Mouse (Mus musculus) lung, adult 2 months (tissue): Measurements from ENCODE around the gene Jph3. TPM values are rescaled to one million over a fixed set of nuclear protein-coding genes. Genes with fewer than 3 reads are reported as not detected.

Experiments used
- DNase-seq: peaks from one replicate; pipeline ENCODE4 v3.0.0; 2022
- H3K4me1 ChIP-seq: fragments of 200-500 bp; 2 replicates; pipeline ENCODE4 v1.6.1; 2011; ENCODE audit warnings: low read length; ENCODE audit not compliant: control insufficient read depth, insufficient read depth
- H3K4me3 ChIP-seq: fragments of 200-500 bp; replicated peaks from 2 replicates; pipeline ENCODE3; 2011; ENCODE audit warnings: low read depth, mild to moderate bottlenecking, control low read depth, low read length; ENCODE audit errors: extremely low read depth
- CTCF ChIP-seq: fragments of 200-500 bp; IDR thresholded peaks from 2 replicates; pipeline ENCODE4 v1.5.1; 2011; ENCODE audit warnings: mild to moderate bottlenecking, low read length, control low read depth; ENCODE audit not compliant: insufficient read depth
- POLR2A ChIP-seq: fragments of 200-500 bp; IDR thresholded peaks from 2 replicates; pipeline ENCODE4 v1.6.1; 2011; ENCODE audit warnings: low read depth, mild to moderate bottlenecking, control low read depth, low read length, borderline replicate concordance; ENCODE audit errors: extremely low read depth
- WGBS: fragments of 180-500 bp; shearing (Covaris S2); methylation state at CpG from one replicate; pipeline ENCODE4 v1.1.7; 2018; 5-methylcytosine and 5-hydroxymethylcytosine counted together
- polyA plus RNA-seq: library from polyadenylated mRNA; depleted of rRNA; stranded (reverse); fragments of >200 nt; gene quantifications from 2 replicates; pipeline ENCODE4 v1.2.3, GENCODE M21; 2012

Gene Jph3
- polyA plus RNA-seq, 1 experiment: 0.06 TPM

DNA sequence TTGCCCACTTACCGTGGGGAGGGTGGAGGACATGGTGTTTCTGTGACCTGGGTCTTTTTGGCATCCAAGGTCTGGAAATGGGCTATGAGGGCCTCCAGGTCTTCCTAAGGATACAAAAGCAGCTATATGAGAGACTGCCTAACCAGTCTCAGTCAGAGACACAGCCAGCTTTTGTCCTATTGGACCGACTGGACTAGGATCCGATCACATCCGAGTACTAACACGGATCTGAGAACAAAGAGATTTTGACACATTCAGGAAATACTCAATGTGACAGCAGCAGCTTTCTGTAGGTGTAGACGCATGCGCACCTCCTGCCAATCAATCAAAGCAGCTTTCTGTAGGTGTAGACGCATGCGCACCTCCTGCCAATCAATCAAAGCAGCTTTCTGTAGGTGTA is 92.3 kb downstream of the Jph3 start:
- H3K4me1 ChIP-seq: no peaks in the 10 kb centered on the region
- TF ChIP-seq CTCF (no peak), POLR2A (no peak)
- DNase-seq: no peak
- 77% methylated on average over 9 of the region's 9 CpGs for WGBS
- H3K4me3 ChIP-seq: no peak overlapping the region

- Histone ChIP-seq H3K4me3 (no peak overlapping the region), H3K4me1 (no peaks in the 10 kb centered on the region)
- DNase-seq: no peak
- WGBS: 86% methylated on average over 5 of the region's 5 CpGs
- no peak for TF ChIP-seq POLR2A
- TF ChIP-seq CTCF: no peak
Measured at GRCm38 (mm10) chr8:121827726-121828125, 98.3 kb downstream of the Jph3 start.

DNA sequence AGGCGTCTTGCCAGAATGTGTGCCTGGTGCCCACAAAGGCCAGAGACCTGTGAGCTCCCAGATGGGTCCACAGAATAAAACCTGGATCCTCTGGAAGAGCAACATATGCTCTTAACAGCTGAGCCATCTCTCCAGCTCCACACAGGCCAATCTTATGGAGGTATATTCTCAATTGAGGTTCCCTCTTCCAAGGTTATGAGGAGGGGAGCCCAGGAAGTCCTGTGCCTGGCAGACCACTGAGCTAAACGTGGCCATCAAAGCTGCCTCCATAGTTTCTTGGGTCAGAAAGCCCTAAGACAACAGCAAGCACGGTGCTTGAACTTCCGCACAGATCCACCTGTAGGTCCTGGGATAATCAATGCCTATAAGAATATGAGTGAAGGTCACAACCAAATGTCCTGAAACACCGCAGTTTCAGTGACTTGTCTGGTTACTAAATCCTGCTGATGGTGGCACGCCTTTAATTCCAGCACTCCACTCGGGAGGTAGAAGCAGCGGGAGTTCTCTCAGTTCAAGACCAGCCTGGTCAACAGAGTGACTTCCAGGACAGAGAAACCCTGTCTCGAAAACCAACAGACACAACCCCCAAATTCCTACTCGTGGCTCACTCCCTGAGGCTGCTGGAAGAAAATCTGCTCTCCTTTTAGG is 99.1 kb downstream of the Jph3 start:
- Histone ChIP-seq H3K4me3 (peak overlapping the region; percentile 83), H3K4me1 (no peaks in the 10 kb centered on the region)
- no peak for DNase-seq
- no peak for TF ChIP-seq POLR2A
- no peak for TF ChIP-seq CTCF
- 28% methylated on average over 10 of the region's 10 CpGs for WGBS

DNA sequence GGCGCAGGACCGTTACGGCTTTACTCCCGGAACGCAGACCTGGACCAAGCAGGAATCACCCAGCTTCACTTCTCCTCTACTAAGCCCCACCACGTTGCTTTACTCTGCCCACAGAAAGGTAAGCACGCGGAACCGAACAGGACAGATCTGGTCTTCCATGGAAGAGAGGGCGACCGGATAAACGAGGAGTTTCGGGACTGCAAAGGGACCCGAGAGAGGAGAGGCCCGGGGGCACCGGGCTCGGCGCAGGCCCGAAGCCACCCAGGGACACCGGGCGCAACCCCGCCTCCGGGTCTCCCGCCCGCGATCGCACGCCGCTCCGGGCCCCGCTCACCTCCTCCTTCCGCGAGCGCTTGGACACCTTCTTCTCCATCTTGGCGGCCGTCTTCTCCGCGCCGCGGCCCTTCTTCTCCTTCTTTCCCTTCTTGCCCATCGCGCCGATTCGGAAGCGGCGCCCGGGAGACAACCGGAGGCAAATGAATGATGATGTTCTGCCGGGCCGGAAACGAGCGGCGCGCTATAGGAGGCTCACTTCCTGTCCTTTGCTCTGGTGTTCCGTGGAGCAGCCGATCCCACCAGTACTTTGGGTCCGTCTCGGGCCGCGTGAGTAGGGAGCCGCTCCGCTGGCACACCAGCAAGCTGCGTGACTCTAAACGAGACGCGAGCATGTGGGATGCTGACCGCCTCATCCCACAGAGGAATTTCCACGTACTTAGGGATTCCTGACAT is 99.8 kb downstream of the Jph3 start, which contains the start of gene Klhdc4:
Gene Klhdc4 (minus strand): TSS at position 522 of the 729 bp plus-strand sequence.
- WGBS: under 1% methylated on average over 68 of the region's 68 CpGs
- Histone ChIP-seq H3K4me3 (peak within 1 kb of the TSS; percentile 83), H3K4me1 (no peaks in the 10 kb centered on the region)
- TF ChIP-seq POLR2A (peak; percentile 70; the same call in 1 of the 2 replicates), CTCF (no peak)
- peak; percentile 87 for DNase-seq

DNA sequence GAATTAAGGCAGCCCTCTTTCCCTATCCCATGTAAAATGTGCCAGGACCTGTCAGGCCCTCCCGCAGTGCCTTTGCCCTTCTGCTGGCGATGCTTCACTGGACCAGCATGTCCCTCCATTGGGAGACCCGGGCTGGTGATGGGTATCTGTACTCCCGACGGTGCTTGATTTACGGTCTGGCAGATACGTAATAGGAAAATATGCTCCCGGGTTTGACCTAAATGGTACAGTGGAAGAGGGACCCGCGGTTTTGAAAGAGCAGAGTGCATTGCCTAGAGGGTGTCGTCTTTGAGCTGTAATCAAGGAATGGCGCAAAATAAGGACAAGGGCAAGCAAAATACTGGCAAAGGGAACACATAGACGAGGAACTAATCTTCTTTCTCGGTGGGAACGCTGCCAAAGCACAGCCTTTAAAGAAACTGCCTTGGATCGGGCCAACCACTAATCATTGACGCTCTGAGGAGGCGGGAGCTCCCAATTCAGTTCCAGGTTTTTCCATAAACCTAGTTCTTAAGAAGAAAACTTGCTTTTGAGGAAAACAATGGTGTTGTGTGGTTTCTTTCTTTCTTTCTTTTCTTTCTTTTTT is 100.4 kb downstream of the Jph3 start:
- WGBS: 14% methylated on average over 18 of the region's 18 CpGs
- Histone ChIP-seq H3K4me3 (peak overlapping the region; percentile 83), H3K4me1 (no peaks in the 10 kb centered on the region)
- DNase-seq: no peak
- TF ChIP-seq POLR2A (no peak), CTCF (no peak)

GRCm38 (mm10) chr8:121832061-121832460 is 102.6 kb downstream of the Jph3 start:
- H3K4me3 ChIP-seq: no peak overlapping the region
- no peaks in the 10 kb centered on the region for H3K4me1 ChIP-seq
- TF ChIP-seq CTCF: no peak
- no peak for TF ChIP-seq POLR2A
- DNase-seq: no peak
- 68% methylated on average over 2 of the region's 2 CpGs for WGBS

DNA sequence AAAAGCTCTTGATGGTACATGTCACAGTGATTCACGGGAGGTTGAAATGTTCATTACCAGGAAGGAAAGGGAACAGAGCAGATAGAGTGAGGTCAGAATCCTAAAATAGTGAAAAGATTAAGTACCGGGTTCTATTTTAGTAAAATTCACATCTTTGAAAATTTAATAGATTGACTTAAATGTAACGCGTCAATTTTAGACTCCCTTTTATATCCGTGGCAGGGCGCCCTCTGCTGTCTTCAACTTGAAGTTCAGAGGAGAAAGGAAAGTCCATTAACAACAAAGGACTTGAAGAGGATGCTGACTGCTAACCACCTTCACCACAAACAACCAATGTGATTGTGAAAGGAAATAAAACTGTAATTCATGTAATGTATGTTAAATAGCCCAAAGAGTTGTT is 103.1 kb downstream of the Jph3 start:
- peak; percentile 56 for DNase-seq
- H3K4me1 ChIP-seq: no peaks in the 10 kb centered on the region
- TF ChIP-seq POLR2A (no peak), CTCF (no peak)

GRCm38 (mm10) chr8:121841242-121841641 is 111.8 kb downstream of the Jph3 start:
- no peak for DNase-seq
- no peak for TF ChIP-seq POLR2A
- TF ChIP-seq CTCF: peak; percentile 43
- Histone ChIP-seq H3K4me3 (no peak overlapping the region), H3K4me1 (no peaks in the 10 kb centered on the region)
- WGBS: 43% methylated on average over 8 of the region's 8 CpGs

More for the DNA sequence above, 103.1 kb downstream of the Jph3 start:
- WGBS: 6% methylated on average over 6 of the region's 6 CpGs
- H3K4me3 ChIP-seq: no peak overlapping the region

- WGBS: 86% methylated on average over 8 of the region's 8 CpGs
- no peaks in the 10 kb centered on the region for H3K4me1 ChIP-seq
- no peak for TF ChIP-seq CTCF
- TF ChIP-seq POLR2A: no peak
- no peak for DNase-seq
- H3K4me3 ChIP-seq: no peak overlapping the region
Measured at GRCm38 (mm10) chr8:121842064-121842955, 112.9 kb downstream of the Jph3 start.
